Mouse (Mus musculus) small intestine, adult 2 months (tissue): ENCODE measurements around the gene Hoxd9. TPM values are rescaled to one million over a fixed set of nuclear protein-coding genes. Genes with fewer than 3 reads are reported as not detected.
A peak's percentile ranks its signal among the peaks of the same experiment; 100 is the strongest.

Source experiments
- H3K27ac ChIP-seq: fragments of 200-500 bp; 2 replicates; pipeline ENCODE4 v1.5.1; 2012; ENCODE audit warnings: low read depth, low read length, control low read depth, inconsistent platforms; ENCODE audit not compliant: insufficient read depth
- H3K27me3 ChIP-seq: fragments of 200-500 bp; 2 replicates; pipeline ENCODE4 v1.6.1; 2012; ENCODE audit warnings: mild to moderate bottlenecking, moderate library complexity, low read length, inconsistent platforms; ENCODE audit not compliant: control insufficient read depth, insufficient read depth
- H3K36me3 ChIP-seq: fragments of 200-500 bp; 2 replicates; pipeline ENCODE4 v1.6.1; 2012; ENCODE audit warnings: mild to moderate bottlenecking, low read length, control low read depth, inconsistent platforms; ENCODE audit not compliant: control insufficient read depth, insufficient read depth
- H3K4me1 ChIP-seq: fragments of 200-500 bp; 2 replicates; pipeline ENCODE4 v1.6.1; 2012; ENCODE audit warnings: low read length, inconsistent platforms, mixed read lengths; ENCODE audit not compliant: control insufficient read depth, insufficient read depth, insufficient read length
- H3K4me3 ChIP-seq: fragments of 200-500 bp; 2 replicates; pipeline ENCODE4 v1.5.1; 2012; ENCODE audit warnings: low read depth, mild to moderate bottlenecking, control low read depth, inconsistent platforms, low read length, moderate library complexity
- CTCF ChIP-seq: fragments of 200-500 bp; IDR thresholded peaks from 2 replicates; pipeline ENCODE4 v1.5.1; 2012; ENCODE audit warnings: low read depth, mild to moderate bottlenecking, control low read depth, inconsistent platforms, low read length, moderate library complexity, mixed read lengths; ENCODE audit not compliant: insufficient replicate concordance, insufficient read length; ENCODE audit errors: extremely low read depth
- POLR2A ChIP-seq: fragments of 200-500 bp; IDR thresholded peaks from 2 replicates; pipeline ENCODE4 v1.6.1; 2012; ENCODE audit warnings: low read depth, mild to moderate bottlenecking, control low read depth, inconsistent platforms, low read length, moderate library complexity
- WGBS: fragments of 180-500 bp; shearing (Covaris S2); methylation state at CpG from one replicate; pipeline ENCODE4 v1.1.7; 2018; 5-methylcytosine and 5-hydroxymethylcytosine counted together
- polyA plus RNA-seq: library from polyadenylated mRNA; depleted of rRNA; stranded (reverse); fragments of >200 nt; gene quantifications from 2 replicates; pipeline ENCODE4 v1.2.3, GENCODE M21; 2012

Gene Hoxd9
- polyA plus RNA-seq, 1 experiment = 0.34 TPM

DNA sequence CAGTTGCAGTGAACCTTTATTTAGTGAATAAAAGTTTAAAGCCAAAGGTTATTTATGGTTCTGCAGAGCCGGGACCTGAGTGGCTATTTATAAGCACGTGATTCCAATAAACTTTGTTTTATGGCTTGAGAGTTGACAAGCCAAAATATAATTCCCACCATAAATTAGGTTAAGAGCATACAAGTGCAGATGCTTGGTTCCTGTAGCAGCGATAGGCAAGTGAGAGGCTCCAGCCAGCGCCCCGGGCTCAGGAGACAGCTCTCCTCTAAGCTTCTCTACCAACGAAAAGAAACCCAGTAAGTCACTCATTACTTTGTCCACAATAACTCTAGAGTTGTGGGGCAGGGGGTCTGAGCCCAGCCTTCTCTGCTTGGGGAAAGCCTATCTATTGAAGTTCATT, 24.4 kb downstream of the Hoxd9 start:
- Histone ChIP-seq H3K4me1 (peaks cover 8% of the 10 kb centered on the region), H3K27me3 (peaks cover 15% of the 10 kb centered on the region), H3K27ac (no peak overlapping the region), H3K36me3 (no peaks in the 10 kb centered on the region), H3K4me3 (no peak overlapping the region)
- WGBS = 5% methylated on average over 6 of the region's 6 CpGs
- TF ChIP-seq POLR2A (no peak), CTCF (no peak)

DNA sequence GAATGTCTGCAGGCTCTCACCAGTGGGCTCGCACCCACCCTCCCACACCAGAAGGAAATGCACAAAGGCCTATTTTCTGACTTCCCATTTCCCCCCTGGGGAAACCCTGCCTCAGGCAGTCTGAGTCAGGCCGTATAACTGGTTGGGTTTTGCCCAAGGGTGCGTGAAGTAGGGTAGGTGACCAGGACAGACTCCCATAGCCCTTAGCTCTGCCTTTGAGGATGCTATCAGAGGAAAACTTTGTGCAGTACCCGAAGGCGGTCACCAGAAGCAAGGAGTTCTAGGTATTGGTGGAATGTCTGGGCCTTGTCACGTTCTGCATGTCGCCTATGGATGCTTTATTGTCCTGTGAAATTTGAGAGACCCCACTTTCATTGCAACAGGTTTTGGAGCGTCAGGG, 25.4 kb downstream of the Hoxd9 start:
- Histone ChIP-seq H3K4me3 (no peak overlapping the region), H3K27me3 (peaks cover 25% of the 10 kb centered on the region), H3K36me3 (no peaks in the 10 kb centered on the region), H3K4me1 (peaks cover 10% of the 10 kb centered on the region), H3K27ac (no peak overlapping the region)
- 48% methylated on average over 8 of the region's 8 CpGs for WGBS
- TF ChIP-seq POLR2A (no peak), CTCF (no peak)

DNA sequence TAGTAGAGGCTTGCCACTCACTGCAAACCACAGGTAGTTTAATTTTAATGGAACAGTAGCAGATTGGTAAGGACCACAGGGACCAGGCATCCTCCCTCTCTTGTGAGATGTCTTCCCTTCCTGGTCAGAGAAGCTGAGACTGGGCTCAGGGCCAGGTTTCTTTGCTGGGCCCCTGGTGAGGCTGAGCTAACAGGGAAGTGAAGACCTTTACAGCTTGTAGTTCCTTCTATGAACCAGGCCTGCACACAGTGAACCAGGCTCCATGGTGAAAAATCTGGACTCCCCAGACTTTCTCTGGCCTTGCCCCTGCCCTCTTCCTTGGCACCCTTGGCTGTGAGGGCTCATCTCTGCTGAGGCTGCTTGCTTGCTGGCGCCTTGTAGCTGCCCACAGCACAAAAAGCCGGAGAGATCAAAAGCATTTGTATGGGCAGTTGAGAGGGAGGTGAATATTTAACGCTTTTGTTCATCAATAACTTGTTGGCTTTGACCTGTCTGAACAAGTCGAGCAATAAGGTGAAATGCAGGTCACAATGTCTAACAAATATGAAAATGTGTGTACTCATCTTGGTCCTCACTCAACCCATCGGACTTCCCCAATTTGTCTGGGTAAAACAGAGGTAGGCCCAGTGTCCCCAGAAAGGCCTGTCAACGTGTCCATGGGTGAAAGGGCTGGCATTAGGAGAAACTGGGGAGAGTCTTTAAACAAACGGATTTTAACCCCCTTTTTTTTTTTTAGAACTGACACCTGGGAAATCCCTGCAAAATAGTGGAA, 26.9 kb downstream of the Hoxd9 start:
- Histone ChIP-seq H3K36me3 (no peaks in the 10 kb centered on the region), H3K27ac (no peak overlapping the region), H3K27me3 (peaks cover 31% of the 10 kb centered on the region), H3K4me1 (peaks cover 10% of the 10 kb centered on the region), H3K4me3 (no peak overlapping the region)
- no peak for TF ChIP-seq CTCF
- no peak for TF ChIP-seq POLR2A
- WGBS = 35% methylated on average over 7 of the region's 7 CpGs

DNA sequence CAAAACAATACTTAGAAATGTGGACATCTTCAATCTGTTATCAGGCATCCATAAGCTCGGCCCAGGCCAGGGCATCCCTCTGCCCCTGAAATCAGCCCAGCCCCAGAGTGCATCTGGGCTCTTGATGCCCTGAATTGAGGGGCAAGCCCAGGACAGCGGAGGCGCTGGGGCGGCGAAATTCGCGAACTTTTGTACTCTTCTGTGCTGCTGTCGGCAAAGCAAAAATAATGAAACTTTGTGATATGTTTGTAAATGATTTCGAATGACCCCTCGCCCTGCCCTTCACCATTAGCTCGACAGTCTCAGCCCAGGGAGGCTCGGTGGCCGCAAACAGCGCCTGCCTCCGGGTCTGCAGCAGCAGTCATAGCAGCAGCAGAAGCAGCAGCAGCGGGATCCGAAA, 27.6 kb downstream of the Hoxd9 start:
- peaks cover 10% of the 10 kb centered on the region for H3K4me1 ChIP-seq
- H3K4me3 ChIP-seq = no peak overlapping the region
- peaks cover 32% of the 10 kb centered on the region for H3K27me3 ChIP-seq
- TF ChIP-seq CTCF = no peak
- TF ChIP-seq POLR2A = no peak
- H3K27ac ChIP-seq = no peak overlapping the region
- 41% methylated on average over 17 of the region's 17 CpGs for WGBS
- no peaks in the 10 kb centered on the region for H3K36me3 ChIP-seq

DNA sequence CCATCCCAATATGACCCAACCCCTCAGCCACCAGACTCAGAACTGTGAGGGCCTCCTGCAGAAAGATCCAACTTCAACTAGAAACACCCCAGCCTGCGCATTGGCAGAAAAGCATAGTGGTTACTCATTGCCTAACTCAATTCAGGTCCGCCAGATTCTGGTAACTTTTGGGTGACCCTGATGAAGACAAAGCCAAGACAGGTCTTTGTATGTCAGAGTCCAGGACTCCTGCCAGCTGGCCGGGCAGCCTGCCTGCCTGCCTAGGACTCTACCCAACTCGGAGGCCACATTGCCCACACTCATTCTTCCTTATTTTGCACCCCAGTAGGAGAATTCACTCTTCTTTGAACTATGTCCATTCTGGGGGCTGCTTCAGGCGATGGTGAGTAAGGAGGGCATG, 29.0 kb downstream of the Hoxd9 start, which contains the start of gene Gm28230:
Gm28230 (plus strand) TSS at position 178 of the 400 bp plus-strand sequence.
- Histone ChIP-seq H3K27ac (no peak within 1 kb of the TSS), H3K27me3 (peaks cover 40% of the 10 kb centered on the region), H3K36me3 (no peaks in the 10 kb centered on the region), H3K4me3 (peak within 1 kb of the TSS; percentile 23), H3K4me1 (peaks cover 6% of the 10 kb centered on the region)
- 48% methylated on average over 5 of the region's 5 CpGs for WGBS
- TF ChIP-seq POLR2A = no peak
- TF ChIP-seq CTCF = no peak

DNA sequence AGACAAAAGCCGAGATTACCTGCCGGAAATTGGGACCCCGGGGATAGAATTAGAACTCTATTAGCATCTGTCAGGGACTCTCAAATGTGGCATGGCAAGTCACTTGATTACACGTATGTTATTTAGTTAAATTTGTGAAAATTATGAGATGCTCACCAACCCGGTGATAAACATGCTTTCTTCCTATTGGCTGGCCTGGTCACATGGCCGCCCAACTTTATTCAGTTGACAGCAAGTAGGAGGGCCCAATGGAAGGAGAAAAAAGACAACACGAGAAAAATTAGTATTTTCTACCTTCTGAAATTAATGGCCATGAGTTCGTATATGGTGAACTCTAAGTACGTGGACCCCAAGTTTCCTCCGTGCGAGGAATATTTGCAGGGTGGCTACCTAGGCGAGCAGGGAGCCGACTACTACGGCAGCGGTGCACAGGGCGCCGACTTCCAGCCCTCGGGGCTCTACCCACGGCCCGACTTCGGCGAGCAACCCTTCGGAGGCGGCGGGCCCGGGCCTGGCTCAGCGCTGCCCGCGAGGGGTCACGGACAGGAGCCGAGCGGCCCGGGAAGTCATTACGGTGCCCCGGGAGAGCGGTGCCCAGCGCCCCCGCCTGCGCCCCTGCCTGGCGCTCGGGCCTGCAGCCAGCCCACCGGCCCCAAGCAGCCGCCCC, 29.6 kb downstream of the Hoxd9 start:
- 41% methylated on average over 43 of the region's 43 CpGs for WGBS
- H3K4me3 ChIP-seq = peak overlapping the region; percentile 23
- peaks cover 6% of the 10 kb centered on the region for H3K4me1 ChIP-seq
- H3K36me3 ChIP-seq = no peaks in the 10 kb centered on the region
- peaks cover 44% of the 10 kb centered on the region for H3K27me3 ChIP-seq
- H3K27ac ChIP-seq = no peak overlapping the region
- no peak for TF ChIP-seq CTCF
- no peak for TF ChIP-seq POLR2A

DNA sequence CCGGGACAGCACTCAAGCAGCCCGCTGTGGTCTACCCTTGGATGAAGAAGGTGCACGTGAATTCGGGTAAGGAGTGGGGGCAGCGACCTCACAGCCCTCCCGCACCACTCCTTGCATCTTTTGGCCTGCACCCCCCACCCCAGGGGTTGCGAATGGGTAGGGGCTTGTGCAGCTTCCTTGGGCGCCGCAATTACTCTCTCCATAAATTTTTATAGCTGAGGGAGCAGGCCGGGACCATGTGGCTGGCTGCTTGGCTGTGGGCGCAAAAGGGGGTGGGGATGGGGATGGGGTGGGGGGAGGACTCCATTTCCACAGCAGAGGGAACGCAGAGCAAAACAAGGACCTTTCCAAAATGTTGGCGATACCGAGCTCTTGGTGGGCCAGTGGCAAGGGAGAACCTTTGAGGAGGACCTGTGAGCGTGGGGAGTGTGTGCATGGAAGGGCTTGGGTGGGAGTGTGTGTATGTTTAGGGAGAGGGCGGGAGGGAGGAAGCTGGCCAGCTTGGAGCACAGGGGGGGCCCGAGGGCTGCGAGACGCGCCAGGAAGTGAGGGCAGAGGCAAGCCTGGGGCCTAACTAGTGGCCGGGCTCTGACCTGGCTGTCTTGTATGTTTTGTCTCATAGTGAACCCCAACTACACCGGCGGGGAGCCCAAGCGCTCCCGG, 30.2 kb downstream of the Hoxd9 start:
- Histone ChIP-seq H3K27ac (no peak overlapping the region), H3K4me3 (peak overlapping the region; percentile 23; the same call in 1 of the 2 replicates)

More for the DNA sequence above, 30.2 kb downstream of the Hoxd9 start:
- Histone ChIP-seq H3K4me1 (peaks cover 7% of the 10 kb centered on the region), H3K27me3 (peaks cover 49% of the 10 kb centered on the region), H3K36me3 (no peaks in the 10 kb centered on the region)
- no peak for TF ChIP-seq CTCF
- no peak for TF ChIP-seq POLR2A
- WGBS = 30% methylated on average over 25 of the region's 25 CpGs
